ENCODE assay signal across 22 mouse cellular contexts in genomic region chr11:97937469-97938105, GRCm38 (mm10). TPM values are rescaled to one million over a fixed set of nuclear protein-coding genes. Genes with fewer than 3 reads are reported as not detected.
DNase-seq lines count a peak whose midpoint lies in the region; ATAC-seq lines count a peak whose summit lies in the region.
"Had no signal": no experiment of that assay in that cellular context is flagged by ENCODE, and none has a peak within 500 bp of the region (broad histone marks: within the 10 kb centered on the region; RNA-seq: fewer than 3 reads in every experiment).

No protein-coding gene starts in this region.

- WGBS in embryonic facial prominence, embryonic 14.5 days, result 33% methylated on average over 2 of the region's 2 CpGs
- WGBS in embryonic facial prominence, embryonic 10.5 days, result 83% methylated on average over 2 of the region's 2 CpGs
- 68% methylated on average over 2 of the region's 2 CpGs for WGBS in midbrain, embryonic 11.5 days
- WGBS in midbrain, embryonic 16.5 days, result 55% methylated on average over 2 of the region's 2 CpGs

- no peak overlapping the region for H3K27ac ChIP-seq in embryonic facial prominence, embryonic 14.5 days (replicated peaks; ENCODE audit: low read depth, low read length)
- no peak overlapping the region for H3K27ac ChIP-seq in embryonic facial prominence, embryonic 10.5 days (replicated peaks)
- no peak overlapping the region for H3K27ac ChIP-seq in midbrain, embryonic 11.5 days (ENCODE audit: low read depth, low read length)
- H3K27ac ChIP-seq in midbrain, embryonic 16.5 days (ENCODE audit: low read length), result no peak overlapping the region
- H3K27ac ChIP-seq: embryonic facial prominence, embryonic 12.5 days; forebrain, embryonic 10.5 days; heart, embryonic 13.5 days; hindbrain, embryonic 13.5 days; layer of hippocampus, adult 2 months; liver, embryonic 14.5 days; midbrain, embryonic 10.5 days; neural tube, embryonic 13.5 days; stomach, embryonic 15.5 days had no signal

- intact Hi-C loops in heart, postnatal 25 days (cut with DNase I), result loop anchor here (2.0 kb wide), 1 partner anchor 47 kb away; no protein-coding TSS in a partner anchor

- H3K36me3 ChIP-seq in embryonic facial prominence, embryonic 14.5 days (ENCODE audit: control insufficient read depth, insufficient read depth, low read length), result no peaks in the 10 kb centered on the region
- no peaks in the 10 kb centered on the region for H3K36me3 ChIP-seq in embryonic facial prominence, embryonic 10.5 days (replicated peaks)
- H3K36me3 ChIP-seq in midbrain, embryonic 11.5 days (ENCODE audit: control insufficient read depth, insufficient read depth, low read length), result no peaks in the 10 kb centered on the region
- H3K36me3 ChIP-seq in midbrain, embryonic 16.5 days (ENCODE audit: control insufficient read depth, insufficient read depth, low read length), result no peaks in the 10 kb centered on the region
- H3K36me3 ChIP-seq: embryonic facial prominence, embryonic 12.5 days; forebrain, embryonic 10.5 days; heart, embryonic 13.5 days; hindbrain, embryonic 13.5 days; midbrain, embryonic 10.5 days; neural tube, embryonic 13.5 days; stomach, embryonic 15.5 days had no signal

- no peak overlapping the region for H3K4me3 ChIP-seq in embryonic facial prominence, embryonic 14.5 days (ENCODE audit: low read depth, low read length)
- H3K4me3 ChIP-seq in embryonic facial prominence, embryonic 10.5 days, result no peak overlapping the region
- no peak overlapping the region for H3K4me3 ChIP-seq in midbrain, embryonic 11.5 days (ENCODE audit: low read depth, low read length)
- H3K4me3 ChIP-seq in midbrain, embryonic 16.5 days (ENCODE audit: low read depth, low read length), result no peak overlapping the region
- H3K4me3 ChIP-seq: embryonic facial prominence, embryonic 12.5 days; forebrain, embryonic 10.5 days; heart, embryonic 13.5 days; hindbrain, embryonic 13.5 days; layer of hippocampus, adult 2 months; midbrain, embryonic 10.5 days; neural tube, embryonic 13.5 days; stomach, embryonic 15.5 days had no signal

- no peaks in the 10 kb centered on the region for H3K27me3 ChIP-seq in embryonic facial prominence, embryonic 14.5 days (replicated peaks; ENCODE audit: control insufficient read depth, insufficient read depth, low read length)
- H3K27me3 ChIP-seq in embryonic facial prominence, embryonic 10.5 days (replicated peaks; ENCODE audit: low read depth, poor library complexity, severe bottlenecking), result no peaks in the 10 kb centered on the region; the same call in 1 of the 2 replicates
- no peaks in the 10 kb centered on the region for H3K27me3 ChIP-seq in midbrain, embryonic 11.5 days (ENCODE audit: control insufficient read depth, insufficient read depth, low read length)
- no peaks in the 10 kb centered on the region for H3K27me3 ChIP-seq in midbrain, embryonic 16.5 days (ENCODE audit: control insufficient read depth, insufficient read depth, low read depth, low read length)
- H3K27me3 ChIP-seq: embryonic facial prominence, embryonic 12.5 days; hindbrain, embryonic 13.5 days; neural tube, embryonic 13.5 days; Patski; stomach, embryonic 15.5 days had no signal

- peak; percentile 48 for DNase-seq in embryonic facial prominence, embryonic 14.5 days (ENCODE audit: low spot score)
- no peak for DNase-seq in embryonic facial prominence, embryonic 10.5 days (ENCODE audit: low spot score)
- peak; percentile 14 for DNase-seq in heart, postnatal 4 days
- no peak for DNase-seq in heart, postnatal 25 days (ENCODE audit: low spot score)
- DNase-seq in midbrain, embryonic 11.5 days (ENCODE audit: low spot score, missing footprints), result peak; percentile 44
- DNase-seq in cerebellum, postnatal 14 days, result no peak
- no peak for DNase-seq in spleen, postnatal 10 days (ENCODE audit: low spot score in 2 of 2)
- DNase-seq: cerebellum, adult 8-10 months had no signal

- no peaks in the 10 kb centered on the region for H3K9me3 ChIP-seq in embryonic facial prominence, embryonic 14.5 days (ENCODE audit: control insufficient read depth, low read length)
- no peaks in the 10 kb centered on the region for H3K9me3 ChIP-seq in embryonic facial prominence, embryonic 10.5 days
- H3K9me3 ChIP-seq in midbrain, embryonic 11.5 days (ENCODE audit: control insufficient read depth, low read length), result no peaks in the 10 kb centered on the region
- no peaks in the 10 kb centered on the region for H3K9me3 ChIP-seq in midbrain, embryonic 16.5 days (replicated peaks; ENCODE audit: control insufficient read depth, low read length, poor library complexity, severe bottlenecking)
- H3K9me3 ChIP-seq: embryonic facial prominence, embryonic 12.5 days; forebrain, embryonic 10.5 days; heart, embryonic 13.5 days; hindbrain, embryonic 13.5 days; midbrain, embryonic 10.5 days; neural tube, embryonic 13.5 days; stomach, embryonic 15.5 days had no signal

- H3K4me2 ChIP-seq in embryonic facial prominence, embryonic 14.5 days (ENCODE audit: low read depth, low read length), result no peak overlapping the region
- no peak overlapping the region for H3K4me2 ChIP-seq in midbrain, embryonic 11.5 days
- no peak overlapping the region for H3K4me2 ChIP-seq in midbrain, embryonic 16.5 days (ENCODE audit: low read length)
- H3K4me2 ChIP-seq: embryonic facial prominence, embryonic 12.5 days; heart, embryonic 13.5 days; hindbrain, embryonic 13.5 days; neural tube, embryonic 13.5 days; stomach, embryonic 15.5 days had no signal

- ATAC-seq in embryonic facial prominence, embryonic 14.5 days (ENCODE audit: low read depth), result no peak
- ATAC-seq in midbrain, embryonic 11.5 days (ENCODE audit: low FRiP score), result no peak
- ATAC-seq in midbrain, embryonic 16.5 days, result no peak
- ATAC-seq: forebrain, embryonic 16.5 days; intestine, embryonic 16.5 days; Patski had no signal

- no peaks in the 10 kb centered on the region for H3K4me1 ChIP-seq in embryonic facial prominence, embryonic 14.5 days (ENCODE audit: control insufficient read depth, insufficient read depth, low read length)
- no peaks in the 10 kb centered on the region for H3K4me1 ChIP-seq in embryonic facial prominence, embryonic 10.5 days
- H3K4me1 ChIP-seq in midbrain, embryonic 11.5 days (ENCODE audit: control insufficient read depth, insufficient read depth, low read length), result no peaks in the 10 kb centered on the region
- no peaks in the 10 kb centered on the region for H3K4me1 ChIP-seq in midbrain, embryonic 16.5 days (ENCODE audit: control insufficient read depth, insufficient read depth, low read length)
- H3K4me1 ChIP-seq: embryonic facial prominence, embryonic 12.5 days; forebrain, embryonic 10.5 days; heart, embryonic 13.5 days; hindbrain, embryonic 13.5 days; midbrain, embryonic 10.5 days; neural tube, embryonic 13.5 days; stomach, embryonic 15.5 days had no signal

- no peak overlapping the region for H3K9ac ChIP-seq in embryonic facial prominence, embryonic 14.5 days (ENCODE audit: low read depth, low read length)
- no peak overlapping the region for H3K9ac ChIP-seq in midbrain, embryonic 11.5 days (ENCODE audit: low read length)
- H3K9ac ChIP-seq in midbrain, embryonic 16.5 days (ENCODE audit: low read depth, low read length), result no peak overlapping the region
- H3K9ac ChIP-seq: embryonic facial prominence, embryonic 12.5 days; heart, embryonic 13.5 days; hindbrain, embryonic 13.5 days; liver, embryonic 14.5 days; neural tube, embryonic 13.5 days; stomach, embryonic 15.5 days had no signal

RNA-seq across cellular contexts. Expression of gene Plxdc1, which starts 48.7 kb away (rescaled TPM):
- polyA plus RNA-seq in embryonic facial prominence, embryonic 14.5 days (2014; fragmentation: Nextera tagmentation; extraction: Ambion mirVana), result 1.6 and 2.0 TPM in 2 replicates
- 0.07 and 0.13 TPM in 2 replicates for polyA plus RNA-seq in embryonic facial prominence, embryonic 10.5 days (2016; fragmentation: Nextera tagmentation; extraction: Ambion mirVana)
- 1 to 10 TPM; 3.4 to 4.2 TPM for total RNA-seq in heart, postnatal 4 days (2021)
- 1 to 10 TPM; 5.4 to 6.0 TPM for total RNA-seq in heart, postnatal 25 days (2021)
- 0.14 TPM in 1 of 2 replicates, not detected in the other for polyA plus RNA-seq in midbrain, embryonic 11.5 days (2014; fragmentation: Nextera tagmentation; extraction: Ambion mirVana)
- polyA plus RNA-seq in midbrain, embryonic 16.5 days (2015; fragmentation: Nextera tagmentation; extraction: Ambion mirVana), result 2.7 and 3.1 TPM in 2 replicates

RNA-seq across cellular contexts. Expression of gene Fbxo47, which starts 53.6 kb away (rescaled TPM):
- polyA plus RNA-seq in embryonic facial prominence, embryonic 14.5 days (2014; fragmentation: Nextera tagmentation; extraction: Ambion mirVana), result 0.43 and 0.97 TPM in 2 replicates
- 0.42 and 0.67 TPM in 2 replicates for polyA plus RNA-seq in embryonic facial prominence, embryonic 10.5 days (2016; fragmentation: Nextera tagmentation; extraction: Ambion mirVana)
- total RNA-seq in heart, postnatal 4 days (2021), result 1 to 10 TPM in 1 of 2 experiments, under 1 TPM in 1; 0.79 to 1.2 TPM
- under 1 TPM in 1 of 2 experiments, not detected in 1; 0.11 TPM for total RNA-seq in heart, postnatal 25 days (2021)
- polyA plus RNA-seq in midbrain, embryonic 11.5 days (2014; fragmentation: Nextera tagmentation; extraction: Ambion mirVana), result 0.83 and 0.96 TPM in 2 replicates
- 0.56 and 0.78 TPM in 2 replicates for polyA plus RNA-seq in midbrain, embryonic 16.5 days (2015; fragmentation: Nextera tagmentation; extraction: Ambion mirVana)
- polyA plus RNA-seq: small intestine, adult 2 months had no signal

RNA-seq across cellular contexts. Expression of gene Arl5c, which starts 58.4 kb away (rescaled TPM):
- 6.1 and 7.0 TPM in 2 replicates for polyA plus RNA-seq in embryonic facial prominence, embryonic 14.5 days (2014; fragmentation: Nextera tagmentation; extraction: Ambion mirVana)
- 15.6 and 19.2 TPM in 2 replicates for polyA plus RNA-seq in embryonic facial prominence, embryonic 10.5 days (2016; fragmentation: Nextera tagmentation; extraction: Ambion mirVana)
- 1 to 10 TPM; 1.6 TPM for total RNA-seq in heart, postnatal 4 days (2021)
- total RNA-seq in heart, postnatal 25 days (2021), result under 1 TPM; 0.57 to 0.92 TPM
- polyA plus RNA-seq in midbrain, embryonic 11.5 days (2014; fragmentation: Nextera tagmentation; extraction: Ambion mirVana), result 6.7 and 8.9 TPM in 2 replicates
- 6.3 and 8.4 TPM in 2 replicates for polyA plus RNA-seq in midbrain, embryonic 16.5 days (2015; fragmentation: Nextera tagmentation; extraction: Ambion mirVana)

Comparison
In these comparisons a context has a peak if more than half of its experiments do, and no peak if none do; other contexts are left out.
1. DNase-seq: peak in embryonic facial prominence, embryonic 14.5 days (single experiment), heart, postnatal 4 days (single experiment) and midbrain, embryonic 11.5 days (single experiment); none in embryonic facial prominence, embryonic 10.5 days (single experiment), heart, postnatal 25 days (single experiment), cerebellum, postnatal 14 days (0 of 2) and spleen, postnatal 10 days (0 of 2).